Mouse (Mus musculus): ENCODE results near the gene Upk1b. TPM values are rescaled to one million over a fixed set of nuclear protein-coding genes. Genes with fewer than 3 reads are reported as not detected.

The Upk1b gene
- polyA plus RNA-seq, 2 experiments, result 0.73 to 2.0 TPM

- 76% methylated on average over 15 of the region's 15 CpGs for WGBS (ENCODE audit: insufficient replicate concordance)
- no peaks in the 10 kb centered on the region for H3K36me3 ChIP-seq (replicated peaks; ENCODE audit: control insufficient read depth, insufficient read depth, low read depth)
- no peak overlapping the region for H3K9ac ChIP-seq (replicated peaks)
- H3K9me3 ChIP-seq (ENCODE audit: control insufficient read depth, low read length), result no peaks in the 10 kb centered on the region
- TF ChIP-seq CTCF (IDR thresholded peaks at IDR 0.05; ENCODE audit: low read depth) (no peak), EP300 (IDR thresholded peaks at IDR 0.05; ENCODE audit: low read depth) (no peak)
- H3K27ac ChIP-seq, result no peak overlapping the region
- no peaks in the 10 kb centered on the region for H3K4me1 ChIP-seq (replicated peaks; ENCODE audit: control insufficient read depth in 2 of 2, insufficient read depth in 2 of 2, low read length in 1 of 2)
- DNase-seq (ENCODE audit: low read depth in 3 of 3, low spot score in 3 of 3) (no peak), ATAC-seq (ENCODE audit: insufficient read depth) (no peak)
- H3K27me3 ChIP-seq (ENCODE audit: control insufficient read depth, insufficient read depth, low read length), result peaks cover 11% of the 10 kb centered on the region; the same call in 1 of the 2 replicates
- H3K4me2 ChIP-seq (ENCODE audit: low read depth), result no peak overlapping the region
- no peak overlapping the region for H3K4me3 ChIP-seq (ENCODE audit: insufficient read depth in 1 of 2, low read depth in 2 of 2, low read length in 2 of 2)
These were observed 71.5 kb downstream of the Upk1b start for GRCm38 (mm10) chr16:38728576-38729132.

GRCm38 (mm10) chr16:38724974-38725373 is 75.2 kb downstream of the Upk1b start:
- no peak overlapping the region for H3K27ac ChIP-seq
- H3K36me3 ChIP-seq (replicated peaks; ENCODE audit: control insufficient read depth, insufficient read depth, low read depth), result no peaks in the 10 kb centered on the region
- H3K27me3 ChIP-seq (ENCODE audit: control insufficient read depth, insufficient read depth, low read length), result peaks cover 6% of the 10 kb centered on the region; the same call in 1 of the 2 replicates
- 26% methylated on average over 13 of the region's 13 CpGs for WGBS (ENCODE audit: insufficient replicate concordance)
- no peak overlapping the region for H3K9ac ChIP-seq (replicated peaks)
- H3K4me1 ChIP-seq (replicated peaks; ENCODE audit: control insufficient read depth in 2 of 2, insufficient read depth in 2 of 2, low read length in 1 of 2), result no peaks in the 10 kb centered on the region
- no peak for ATAC-seq (ENCODE audit: insufficient read depth)
- TF ChIP-seq CTCF (IDR thresholded peaks at IDR 0.05; ENCODE audit: low read depth) (no peak), EP300 (IDR thresholded peaks at IDR 0.05; ENCODE audit: low read depth) (no peak)
- DNase-seq (ENCODE audit: low read depth in 3 of 3, low spot score in 3 of 3), result no peak
- no peaks in the 10 kb centered on the region for H3K9me3 ChIP-seq (ENCODE audit: control insufficient read depth, low read length)
- H3K4me2 ChIP-seq (ENCODE audit: low read depth), result no peak overlapping the region
- no peak overlapping the region for H3K4me3 ChIP-seq (ENCODE audit: insufficient read depth in 1 of 2, low read depth in 2 of 2, low read length in 2 of 2)

- Histone ChIP-seq H3K36me3 (replicated peaks; ENCODE audit: control insufficient read depth, insufficient read depth, low read depth) (no peaks in the 10 kb centered on the region), H3K27ac (no peak overlapping the region), H3K9me3 (ENCODE audit: control insufficient read depth, low read length) (no peaks in the 10 kb centered on the region), H3K27me3 (ENCODE audit: control insufficient read depth, insufficient read depth, low read length) (peaks cover 4% of the 10 kb centered on the region; the same call in 1 of the 2 replicates), H3K9ac (replicated peaks) (no peak overlapping the region), H3K4me3 (ENCODE audit: insufficient read depth in 1 of 2, low read depth in 2 of 2, low read length in 2 of 2) (no peak overlapping the region), H3K4me2 (ENCODE audit: low read depth) (no peak overlapping the region), H3K4me1 (replicated peaks; ENCODE audit: control insufficient read depth in 2 of 2, insufficient read depth in 2 of 2, low read length in 1 of 2) (no peaks in the 10 kb centered on the region)
- TF ChIP-seq CTCF (IDR thresholded peaks at IDR 0.05; ENCODE audit: low read depth) (no peak), EP300 (IDR thresholded peaks at IDR 0.05; ENCODE audit: low read depth) (no peak)
- DNase-seq (ENCODE audit: low read depth in 3 of 3, low spot score in 3 of 3) (no peak), ATAC-seq (ENCODE audit: insufficient read depth) (no peak)
- 46% methylated on average over 8 of the region's 8 CpGs for WGBS (ENCODE audit: insufficient replicate concordance)
These were observed 75.9 kb downstream of the Upk1b start for GRCm38 (mm10) chr16:38724256-38724655.

Other genes with a start within 250 kb of the Upk1b start
- 29.3 and 47.8 TPM in 2 replicates for gene Tmem39a, start 241.6 kb downstream of the Upk1b start, polyA plus RNA-seq (2012; rRNA removed)
- 27.8 and 32.9 TPM in 2 replicates for gene Tmem39a, start 241.6 kb downstream of the Upk1b start, polyA plus RNA-seq (2014; fragmentation: Nextera tagmentation; extraction: Ambion mirVana)
- 0.69 and 0.88 TPM in 2 replicates for gene Arhgap31, start 87.1 kb downstream of the Upk1b start, polyA plus RNA-seq (2012; rRNA removed)
- 1.1 and 1.4 TPM in 2 replicates for gene Arhgap31, start 87.1 kb downstream of the Upk1b start, polyA plus RNA-seq (2014; fragmentation: Nextera tagmentation; extraction: Ambion mirVana)
- 1.2 and 1.3 TPM in 2 replicates for gene B4galt4, start 58.1 kb downstream of the Upk1b start, polyA plus RNA-seq (2012; rRNA removed)
- 2.3 and 2.8 TPM in 2 replicates for gene B4galt4, start 58.1 kb downstream of the Upk1b start, polyA plus RNA-seq (2014; fragmentation: Nextera tagmentation; extraction: Ambion mirVana)
- gene 4930435E12Rik, start 28.4 kb upstream of the Upk1b start, polyA plus RNA-seq (2012; rRNA removed), result not detected in 2 replicates
- not detected in 2 replicates for gene 4930435E12Rik, start 28.4 kb upstream of the Upk1b start, polyA plus RNA-seq (2014; fragmentation: Nextera tagmentation; extraction: Ambion mirVana)
- 0.12 and 0.16 TPM in 2 replicates for gene Igsf11, start 92.3 kb upstream of the Upk1b start, polyA plus RNA-seq (2012; rRNA removed)
- 0.03 and 0.04 TPM in 2 replicates for gene Igsf11, start 92.3 kb upstream of the Upk1b start, polyA plus RNA-seq (2014; fragmentation: Nextera tagmentation; extraction: Ambion mirVana)